Mouse (Mus musculus): Measurements from ENCODE around the gene Crlf2.
A peak's percentile ranks its signal among the peaks of the same experiment; 100 is the strongest.

The Crlf2 gene

DNA sequence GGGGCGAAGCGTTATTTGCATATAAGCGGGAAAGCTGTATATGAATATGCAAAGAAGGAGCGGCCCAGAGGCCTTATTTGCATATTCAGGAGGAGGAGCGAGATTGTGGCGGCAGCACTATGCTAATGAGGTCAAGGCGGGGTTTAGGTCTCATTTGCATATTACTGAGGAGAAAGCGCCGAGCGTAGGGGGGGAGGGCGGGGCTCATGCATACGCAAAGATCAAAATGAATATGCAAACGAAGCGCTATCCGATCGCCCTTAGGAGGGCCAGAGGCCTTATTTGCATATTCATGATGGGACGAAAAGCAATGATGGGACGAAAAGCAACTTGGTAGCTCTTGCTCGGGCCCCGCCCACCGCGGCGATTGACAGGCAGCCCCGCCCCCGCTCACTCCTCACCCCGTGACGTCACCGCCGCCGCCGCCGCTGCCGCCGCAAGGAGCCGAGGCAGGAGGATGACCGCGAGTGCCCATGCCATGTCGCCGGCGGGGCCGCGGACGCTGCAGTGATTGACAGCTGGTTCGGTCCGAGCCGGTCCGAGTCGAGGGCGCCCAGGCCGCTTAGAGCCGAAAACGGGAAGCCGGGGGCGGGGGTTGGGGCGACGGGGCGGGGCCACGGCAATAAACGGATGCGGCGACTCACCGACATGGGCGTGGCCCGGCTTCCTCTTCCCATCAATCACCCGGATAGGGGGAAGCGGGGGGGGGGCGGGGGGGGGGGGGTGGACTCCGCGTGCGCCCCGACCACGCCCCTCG, at the start of gene Crlf2:
Crlf2 (minus strand) TSS at position 590 of the 757 bp plus-strand sequence.
- DNase-seq (ENCODE audit: low spot score in 2 of 2), result peak; percentile 93 to 95

DNA sequence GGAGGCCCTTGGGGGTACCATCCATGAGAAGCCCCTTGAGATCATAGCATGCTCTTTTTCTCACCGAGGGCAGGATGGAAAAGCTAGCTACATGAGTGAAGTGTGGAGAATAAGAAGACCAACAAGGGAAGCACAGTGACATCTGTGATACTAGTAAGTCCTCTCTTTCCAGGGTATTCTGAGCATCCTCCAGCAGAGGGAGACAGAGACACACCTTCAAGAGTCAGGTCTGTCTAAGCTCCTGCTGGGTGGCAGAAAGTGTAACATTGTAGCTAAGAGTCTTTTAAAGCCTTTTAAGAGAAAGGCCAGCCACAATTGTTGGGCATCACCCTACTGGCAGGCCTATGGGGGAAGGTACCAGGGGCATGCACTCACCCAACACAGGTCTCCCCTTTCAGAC, 43.8 kb upstream of the Crlf2 start:
- DNase-seq (ENCODE audit: low spot score in 2 of 2), result peak; percentile 5 to 18

DNA sequence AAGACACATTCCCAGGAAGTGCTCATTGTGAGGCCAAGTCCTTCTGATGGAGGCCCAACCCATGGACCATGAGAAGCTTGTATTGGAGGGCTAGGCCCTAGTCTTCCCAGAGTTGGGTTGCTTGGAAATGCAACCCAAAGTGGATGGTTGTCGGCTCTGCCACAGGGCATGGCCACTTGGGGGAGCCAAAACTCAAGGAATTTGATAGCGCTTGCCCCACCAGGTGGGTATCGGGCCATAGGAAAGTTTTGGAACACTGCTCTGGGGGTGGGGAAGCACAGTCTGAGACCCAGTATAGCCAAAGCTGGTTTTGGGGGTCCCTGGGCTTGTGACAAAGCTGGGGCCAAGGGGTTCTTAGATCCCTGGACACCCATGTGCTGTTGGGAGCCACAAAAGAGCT, 42.3 kb upstream of the Crlf2 start:
- DNase-seq (ENCODE audit: low spot score in 2 of 2), result no peak

DNA sequence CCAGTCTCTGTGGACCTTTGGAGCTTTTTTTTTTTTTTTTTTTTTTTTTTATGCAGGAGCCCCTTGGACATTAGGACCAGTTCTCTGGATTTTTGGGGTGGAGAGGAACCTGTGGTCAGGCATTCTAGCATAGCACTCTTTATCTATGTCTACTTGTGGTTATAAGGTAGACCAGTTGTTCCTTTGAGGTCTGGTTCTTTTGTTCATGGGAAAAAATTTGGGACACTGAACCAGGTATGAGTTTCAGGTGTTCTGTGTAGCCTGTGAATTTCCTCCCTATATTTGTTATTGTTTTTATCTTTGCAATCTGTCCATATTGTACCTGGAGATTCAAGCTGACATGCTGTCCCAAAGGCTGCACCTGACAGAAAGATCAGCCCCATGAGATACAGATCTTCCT, 40.1 kb upstream of the Crlf2 start:
- DNase-seq (ENCODE audit: low spot score in 2 of 2), result no peak

DNA sequence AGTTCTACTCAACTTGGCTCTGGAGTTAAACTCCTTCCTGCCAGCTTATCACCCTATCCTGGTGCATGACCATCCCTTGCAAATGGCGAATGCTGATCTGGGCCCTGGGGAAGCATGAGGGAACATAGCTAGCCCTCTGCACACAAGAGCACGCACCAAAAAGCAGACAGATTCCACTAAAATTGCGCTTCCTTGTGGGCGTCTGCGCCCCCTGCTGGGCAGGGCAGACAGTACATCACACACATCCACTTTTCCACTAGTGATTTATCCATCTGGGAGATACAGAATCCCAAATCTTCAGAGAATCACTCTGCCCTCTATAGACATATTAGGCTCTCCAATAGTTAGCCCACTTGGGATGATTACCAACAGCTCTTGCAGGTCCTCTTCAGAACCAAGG, 37.9 kb upstream of the Crlf2 start:
- DNase-seq (ENCODE audit: low spot score in 2 of 2), result peak; percentile 28 to 43

DNA sequence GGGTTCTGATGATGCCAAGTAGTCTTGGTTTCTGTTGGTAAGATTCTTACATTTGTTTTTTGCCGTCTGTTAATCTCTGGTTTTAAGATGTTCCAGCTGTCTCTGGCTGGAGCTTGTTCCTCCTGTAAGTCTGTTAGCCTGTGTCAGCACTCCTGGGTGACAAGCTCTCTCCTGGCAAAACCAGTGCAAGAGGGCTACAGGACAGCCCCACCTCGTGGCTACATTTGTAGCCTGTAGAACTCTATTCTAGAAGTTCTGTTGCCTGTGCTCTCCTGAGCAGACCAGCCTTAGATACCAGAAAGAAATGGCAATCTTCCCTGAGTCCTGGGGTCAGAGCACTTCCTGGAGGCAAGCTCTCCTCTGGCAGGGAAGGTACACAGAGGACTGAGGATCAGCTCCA, 4.0 kb upstream of the Crlf2 start:
- no peak for DNase-seq (ENCODE audit: low spot score in 2 of 2)

DNA sequence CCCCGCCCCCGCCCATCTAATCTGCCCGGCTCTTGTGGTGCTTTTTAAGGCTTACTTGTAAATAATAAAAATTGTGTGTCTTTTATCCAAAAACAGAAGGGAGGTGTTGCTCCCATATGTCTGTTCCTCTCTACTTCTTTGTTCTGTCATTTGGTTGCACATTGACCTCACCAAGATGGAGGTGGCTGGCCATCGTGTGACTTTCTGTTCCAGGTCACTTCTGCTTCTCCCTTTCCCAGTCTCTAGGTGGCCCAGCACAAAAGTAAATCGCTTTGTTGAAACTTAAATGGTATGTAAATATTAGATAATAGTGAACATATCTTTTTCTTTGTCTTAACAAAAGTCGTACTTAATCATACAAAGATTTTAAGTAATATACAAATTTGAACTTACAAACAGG, 398 bp upstream of the Crlf2 start:
- DNase-seq (ENCODE audit: low spot score in 2 of 2), result peak in 1 of 2 experiments; percentile 50

DNA sequence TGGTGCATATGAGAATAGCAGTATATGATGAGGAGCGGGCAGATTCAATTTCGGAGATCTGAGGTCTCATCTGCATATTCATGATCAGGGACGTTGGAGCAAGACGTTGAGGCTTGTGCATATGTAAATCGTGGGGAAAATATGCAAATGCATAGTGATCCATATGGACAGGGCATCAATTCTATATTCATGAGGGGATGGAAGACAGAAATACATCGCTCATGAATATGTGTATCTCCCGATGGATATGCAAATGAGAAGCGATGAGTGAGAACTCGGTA, 730 bp downstream of the Crlf2 start:
- DNase-seq (ENCODE audit: low spot score in 2 of 2), result no peak

DNA sequence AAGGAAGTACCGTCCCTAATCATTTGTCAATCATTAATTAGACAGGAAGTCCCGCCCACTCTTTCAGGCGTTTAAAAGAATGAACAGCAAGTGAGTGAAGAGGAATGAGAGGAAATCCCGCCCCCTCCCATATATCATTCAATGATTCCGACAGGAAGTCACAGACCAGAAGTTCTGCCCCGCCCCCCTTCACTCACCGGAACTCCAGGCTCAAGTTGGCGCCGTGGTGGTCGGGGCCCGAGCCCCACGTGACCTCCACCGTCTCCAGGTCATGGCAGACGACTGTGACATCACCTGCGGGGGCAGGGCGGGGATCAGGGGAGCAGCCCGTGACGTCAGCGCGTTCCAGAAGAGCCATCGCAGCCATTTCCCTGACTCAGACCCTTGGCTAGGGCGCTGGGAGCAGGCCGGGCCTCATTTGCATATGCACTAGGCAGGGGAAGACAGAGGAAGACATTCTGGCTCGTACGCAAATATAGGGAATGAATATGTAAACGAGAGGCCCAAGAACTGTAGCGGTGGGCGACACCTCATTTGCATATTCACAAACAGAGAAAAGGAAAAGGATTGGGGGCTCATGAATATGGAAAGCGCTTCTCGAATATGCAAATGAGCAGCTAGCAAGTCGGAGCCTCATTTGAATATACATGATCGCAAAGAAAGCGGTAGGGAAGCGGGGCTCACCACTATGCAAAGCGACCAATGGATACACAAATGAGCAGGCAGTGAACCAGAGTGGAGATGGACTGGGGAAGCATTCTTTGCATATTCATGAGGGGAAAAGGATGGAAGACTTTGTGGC, 1.3 kb downstream of the Crlf2 start:
- DNase-seq (ENCODE audit: low spot score in 2 of 2), result peak; percentile 97 to 98

DNA sequence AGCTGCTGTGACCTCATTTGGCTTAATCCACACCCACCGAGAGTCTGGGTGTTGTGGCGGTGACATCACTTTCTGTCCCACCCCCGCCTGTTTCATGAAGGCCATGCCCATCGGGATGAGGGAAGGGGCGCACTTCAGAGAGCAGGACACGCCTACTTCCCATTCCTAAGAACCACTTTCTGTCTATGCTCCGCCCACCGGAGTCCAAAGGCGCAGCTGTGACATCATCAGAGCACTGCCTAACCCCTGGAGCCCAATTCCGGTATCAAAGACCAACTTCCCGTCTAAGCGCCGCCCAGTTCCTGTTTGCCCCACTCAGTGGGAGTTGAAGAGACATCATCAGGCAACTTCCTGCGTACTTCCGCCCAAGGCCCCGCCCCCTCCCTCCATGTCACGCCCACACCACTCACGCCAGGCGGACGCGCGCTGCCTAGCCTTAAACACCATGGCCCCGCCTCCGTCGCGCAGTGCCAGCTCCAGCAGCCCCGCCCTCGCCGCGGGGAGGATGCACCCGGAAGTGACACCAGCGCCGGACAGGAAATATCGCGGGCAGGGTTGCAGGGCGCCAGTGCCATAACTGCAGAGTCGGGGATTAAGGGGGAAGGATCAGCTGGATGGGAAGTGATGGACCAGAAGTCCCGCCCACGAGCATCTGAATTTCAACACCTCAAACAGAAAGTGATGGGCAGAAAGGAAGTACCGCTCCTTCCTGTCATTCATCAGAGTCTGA, 2.0 kb downstream of the Crlf2 start:
- peak; percentile 95 to 96 for DNase-seq (ENCODE audit: low spot score in 2 of 2)

DNA sequence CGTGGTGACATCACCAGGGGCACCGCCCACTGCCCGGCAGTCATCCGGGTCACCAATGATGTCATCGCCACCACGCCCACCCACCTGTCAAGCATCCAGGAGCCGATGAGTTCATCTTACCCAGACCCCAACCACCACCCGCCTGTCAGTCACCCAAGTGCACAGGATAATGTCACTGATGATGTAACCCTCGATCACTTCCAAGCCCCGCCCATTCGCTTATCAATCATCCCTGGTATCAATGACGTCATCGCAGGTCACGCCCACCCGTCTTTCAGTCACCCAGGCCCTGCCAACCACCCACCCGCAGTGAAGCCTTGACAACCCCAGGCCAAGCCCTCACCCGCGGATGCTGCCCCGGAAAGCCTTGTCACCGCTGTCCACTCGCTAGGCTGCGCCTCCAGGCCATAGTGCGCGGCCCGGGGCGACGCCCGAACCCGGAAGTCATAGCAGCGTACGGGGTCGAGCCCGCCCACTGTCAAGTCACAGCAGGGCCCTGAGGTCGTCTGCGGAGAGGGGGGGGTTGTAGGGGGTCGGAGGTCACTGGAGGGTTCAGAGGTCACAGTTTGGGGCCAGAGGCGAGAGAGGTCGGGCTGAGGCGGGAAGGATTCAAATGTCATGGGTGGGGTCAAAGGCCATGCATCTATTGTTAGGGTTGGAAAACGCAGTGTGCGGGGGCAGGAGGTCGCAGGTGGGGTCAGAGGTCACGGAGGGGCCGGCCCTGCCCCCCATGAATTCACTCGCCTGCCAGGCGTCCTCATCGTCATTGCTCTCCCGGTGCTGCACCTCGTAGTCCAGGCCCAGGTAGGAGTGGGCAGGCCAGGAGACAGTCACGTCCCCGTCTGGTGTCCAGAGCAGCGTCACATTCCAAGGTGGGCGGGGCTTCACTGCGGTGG, 2.9 kb downstream of the Crlf2 start:
- no peak for DNase-seq (ENCODE audit: low spot score in 2 of 2)

DNA sequence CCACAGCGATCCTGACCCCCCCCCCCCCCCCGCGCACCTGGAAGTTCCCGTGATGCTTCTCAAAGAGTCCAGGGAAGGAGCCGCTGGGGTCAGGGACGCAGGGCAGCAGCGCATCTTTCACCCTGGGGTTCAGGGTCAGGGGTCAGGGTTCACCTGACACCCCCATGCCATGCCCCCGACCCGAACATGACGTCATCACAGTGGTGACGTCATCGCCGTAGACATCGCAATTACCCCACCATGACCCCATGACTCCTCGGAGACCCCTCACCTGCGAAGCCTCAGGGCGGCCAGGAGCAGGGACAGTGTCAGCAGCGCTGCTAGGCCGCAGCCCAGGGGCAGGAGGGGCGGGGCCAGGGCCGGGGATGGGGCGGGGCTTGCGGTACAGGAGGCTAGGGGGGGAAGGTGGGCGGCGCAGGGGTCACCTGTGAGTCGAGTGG, 3.5 kb downstream of the Crlf2 start:
- DNase-seq (ENCODE audit: low spot score in 2 of 2), result no peak

DNA sequence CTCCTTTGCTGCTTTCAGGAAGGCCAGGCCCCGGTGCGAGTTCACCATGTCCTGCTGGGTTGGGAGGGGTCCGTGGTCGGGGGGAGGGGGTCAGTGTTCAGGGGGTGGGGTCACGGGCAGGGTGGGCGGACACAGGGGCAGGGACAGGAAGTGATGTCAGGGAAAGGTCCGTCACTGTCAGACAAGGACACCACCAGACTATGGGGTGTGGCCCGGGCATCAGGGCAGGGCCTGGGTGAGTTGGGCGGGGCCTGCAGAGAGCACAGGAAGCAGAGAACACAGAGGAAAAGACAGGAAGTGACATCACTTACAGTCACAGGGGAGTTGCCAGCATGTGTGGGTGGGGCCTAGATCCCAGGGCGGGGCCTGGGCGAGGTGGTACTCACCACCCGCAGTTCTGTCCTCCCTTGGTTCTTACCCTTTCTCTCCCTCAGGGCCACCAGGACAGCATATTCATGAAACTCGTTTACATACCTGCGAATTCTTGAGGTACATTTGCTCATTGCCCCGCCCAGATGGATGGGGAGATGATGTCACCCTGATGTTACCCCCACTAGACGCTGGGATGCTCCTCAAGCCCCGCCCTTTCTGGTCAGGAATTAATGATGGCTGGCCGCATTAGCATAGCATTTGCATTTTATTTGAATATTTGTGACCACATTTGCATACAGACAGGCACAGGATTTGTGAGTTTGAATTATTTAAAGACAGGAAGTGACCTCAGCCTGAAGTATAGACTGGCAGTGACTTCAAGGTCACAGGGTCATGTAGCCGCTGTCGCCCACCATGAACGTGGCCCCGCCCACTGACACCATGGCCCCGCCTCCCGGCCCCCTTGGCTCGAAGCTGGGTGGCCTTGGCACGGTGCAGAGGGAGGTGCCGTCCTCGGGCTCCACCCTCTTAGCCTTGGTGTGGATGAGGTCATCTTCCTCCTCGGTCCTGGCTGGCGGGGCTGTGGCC, 4.4 kb downstream of the Crlf2 start:
- DNase-seq (ENCODE audit: low spot score in 2 of 2), result no peak

DNA sequence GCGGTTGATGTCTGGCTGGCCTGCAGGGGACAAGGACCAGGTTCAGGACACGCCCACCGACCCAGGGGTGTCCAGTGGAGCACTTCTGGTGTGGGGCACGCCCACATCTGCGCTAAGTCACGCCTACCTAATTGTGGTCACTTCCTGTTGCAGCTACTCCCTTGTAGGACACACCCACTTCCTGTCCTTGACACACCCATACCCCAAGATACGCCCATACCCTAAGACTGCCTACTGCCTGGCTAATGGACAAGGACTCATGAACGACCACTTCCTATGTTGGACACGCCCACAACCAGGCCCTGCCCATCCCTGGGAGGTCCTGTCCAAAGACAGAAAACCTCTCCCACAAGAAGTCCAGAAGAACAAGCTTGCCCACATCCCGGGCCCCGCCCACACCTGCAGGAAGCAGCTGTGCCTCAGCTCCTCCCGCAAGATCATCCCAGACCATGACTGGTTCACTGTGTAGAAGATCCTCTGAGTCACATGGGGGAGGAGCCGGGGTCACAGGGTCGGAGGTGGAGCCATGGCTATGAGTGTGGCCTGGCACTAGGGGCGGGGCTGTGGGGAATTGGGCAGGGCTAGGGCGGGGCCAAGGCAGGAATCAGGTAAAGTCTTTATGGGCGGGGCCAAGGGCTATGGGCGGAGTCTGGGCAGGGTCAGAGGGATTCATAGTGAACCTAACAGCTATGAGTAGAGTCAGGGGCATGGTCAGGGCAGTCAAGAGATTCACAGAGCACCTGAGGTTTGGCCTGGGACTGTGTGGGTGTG, 5.4 kb downstream of the Crlf2 start:
- DNase-seq (ENCODE audit: low spot score in 2 of 2), result peak; percentile 53 to 54

DNA sequence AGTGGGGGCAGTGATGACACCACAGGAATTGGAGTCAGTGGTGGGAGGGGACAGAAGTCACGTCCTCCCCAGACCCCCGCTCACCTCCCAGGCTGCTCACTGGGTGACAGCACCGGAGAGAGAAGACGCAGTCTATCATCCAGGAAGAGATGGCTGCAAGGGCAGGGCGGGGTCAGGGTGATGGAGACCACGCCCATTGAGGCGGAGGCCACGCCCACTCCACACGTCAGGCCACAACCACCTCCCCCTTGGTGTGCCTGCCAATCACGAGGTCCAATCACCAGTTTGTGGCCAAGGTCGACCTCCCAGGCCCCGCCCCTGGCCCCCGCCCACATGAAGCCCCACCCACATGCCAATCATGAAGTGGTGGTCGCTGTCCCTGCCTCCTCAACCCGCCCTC, 6.3 kb downstream of the Crlf2 start:
- no peak for DNase-seq (ENCODE audit: low spot score in 2 of 2)

DNA sequence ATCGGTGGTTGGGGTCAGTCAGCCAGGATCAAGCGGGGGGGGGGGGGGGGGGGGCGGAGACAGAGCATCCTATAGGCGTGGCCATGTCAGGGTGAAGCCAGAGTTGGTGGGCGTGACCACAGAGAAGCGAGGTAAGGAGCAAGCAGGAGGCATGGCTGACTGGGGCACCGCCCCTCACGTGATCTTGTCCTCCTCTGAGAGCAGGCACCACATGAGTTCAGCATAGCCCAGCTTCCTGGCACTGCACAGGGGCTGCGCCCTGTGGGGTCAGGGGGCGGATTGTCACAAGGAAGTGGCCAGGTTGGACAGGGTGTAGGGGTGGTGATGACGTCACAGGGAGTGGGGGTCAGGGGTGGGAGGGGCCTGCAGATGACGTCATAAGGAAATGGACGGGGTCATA, 6.7 kb downstream of the Crlf2 start:
- peak; percentile 29 to 38 for DNase-seq (ENCODE audit: low spot score in 2 of 2)

DNA sequence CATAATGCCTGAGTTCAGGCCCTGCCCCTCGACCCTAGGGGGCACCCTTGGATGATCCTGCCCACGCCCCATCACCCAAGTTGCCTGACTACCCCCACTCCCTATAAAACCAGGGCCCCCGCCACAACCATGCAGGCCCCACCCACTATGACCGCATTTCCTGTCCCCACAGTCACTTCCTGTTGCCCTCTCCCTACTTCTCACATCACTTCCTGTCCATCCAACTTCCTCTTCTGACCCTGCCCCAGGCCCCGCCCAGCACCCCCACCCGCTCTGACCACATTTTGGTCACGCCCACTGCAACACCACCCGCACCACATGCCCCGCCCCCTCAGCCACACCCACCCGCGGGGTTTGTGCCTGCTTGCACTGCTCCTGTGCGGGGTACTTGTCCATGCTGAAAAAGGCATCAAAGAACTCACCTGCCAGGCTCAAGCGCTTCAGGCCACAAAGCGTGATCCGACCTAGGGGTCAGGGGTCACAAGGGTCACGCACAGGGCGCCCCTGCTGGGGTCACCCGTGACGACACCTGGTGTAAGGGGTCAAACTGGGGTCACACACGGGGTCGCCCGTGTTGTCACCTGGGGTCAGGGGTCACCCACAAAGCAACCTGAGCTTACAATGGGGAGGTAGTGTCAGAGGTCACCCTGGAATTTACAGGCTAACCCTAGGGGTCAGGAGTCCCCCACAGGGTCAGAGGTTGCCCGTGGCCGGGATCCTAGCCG, 7.6 kb downstream of the Crlf2 start:
- peak; percentile 20 to 28 for DNase-seq (ENCODE audit: low spot score in 2 of 2)

DNA sequence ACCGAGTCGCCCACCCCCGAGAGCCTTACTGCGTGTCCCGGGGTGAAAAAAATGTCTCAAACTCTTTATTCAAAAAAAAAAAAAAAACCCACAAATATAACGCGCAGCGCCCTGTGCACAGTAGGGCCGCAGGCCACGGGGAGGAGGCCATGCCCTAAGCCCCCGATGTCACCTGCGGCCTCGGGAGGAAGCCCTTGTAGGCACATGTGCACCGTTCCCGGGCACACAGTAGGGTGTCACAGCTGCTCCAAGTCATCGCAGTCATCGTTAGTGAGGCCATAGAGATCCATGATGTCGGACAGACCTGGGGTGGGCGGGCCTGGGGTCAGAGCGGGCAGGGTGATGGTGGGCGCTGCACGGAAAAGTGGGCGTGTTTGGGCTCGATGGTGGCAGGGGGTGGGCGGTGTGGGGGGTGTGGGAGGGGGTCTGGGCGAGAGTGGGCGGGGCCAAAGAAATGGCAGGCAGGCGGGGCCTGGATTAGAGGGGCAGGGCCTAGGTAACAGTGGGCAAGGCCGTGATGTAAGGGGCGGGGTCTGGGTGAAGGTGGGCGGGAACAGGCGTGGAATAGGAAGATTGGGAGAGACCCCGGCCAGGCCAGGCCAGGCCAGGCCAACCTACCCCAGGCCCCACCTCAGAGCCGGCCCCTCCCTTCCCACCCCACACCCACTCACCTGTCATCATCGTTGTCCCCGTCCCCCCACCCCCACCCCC, 8.4 kb downstream of the Crlf2 start:
- DNase-seq (ENCODE audit: low spot score in 2 of 2), result no peak
